Mouse (Mus musculus): ENCODE results near the gene Inka1. TPM values are rescaled to one million over a fixed set of nuclear protein-coding genes. Genes with fewer than 3 reads are reported as not detected.

The Inka1 gene
- polyA plus RNA-seq, 1 experiment from 2014 or later, result 90.4 TPM

GRCm38 (mm10) chr9:107967437-107967836 lies 18.2 kb downstream of the Inka1 start:
- Histone ChIP-seq H3K36me3 (peaks cover 40% of the 10 kb centered on the region; the same call in 1 of the 2 replicates), H3K4me2 (replicated peaks) (no peak overlapping the region), H3K27ac (replicated peaks) (no peak overlapping the region), H3K9me3 (replicated peaks) (no peaks in the 10 kb centered on the region), H3K9ac (no peak overlapping the region), H3K4me3 (replicated peaks) (no peak overlapping the region), H3K4me1 (no peaks in the 10 kb centered on the region), H3K27me3 (no peaks in the 10 kb centered on the region)
- WGBS, result 74% methylated on average over 6 of the region's 6 CpGs
- ATAC-seq (ENCODE audit: insufficient number of reproducible peaks, low FRiP score, low TSS enrichment, low read depth), result no peak

DNA sequence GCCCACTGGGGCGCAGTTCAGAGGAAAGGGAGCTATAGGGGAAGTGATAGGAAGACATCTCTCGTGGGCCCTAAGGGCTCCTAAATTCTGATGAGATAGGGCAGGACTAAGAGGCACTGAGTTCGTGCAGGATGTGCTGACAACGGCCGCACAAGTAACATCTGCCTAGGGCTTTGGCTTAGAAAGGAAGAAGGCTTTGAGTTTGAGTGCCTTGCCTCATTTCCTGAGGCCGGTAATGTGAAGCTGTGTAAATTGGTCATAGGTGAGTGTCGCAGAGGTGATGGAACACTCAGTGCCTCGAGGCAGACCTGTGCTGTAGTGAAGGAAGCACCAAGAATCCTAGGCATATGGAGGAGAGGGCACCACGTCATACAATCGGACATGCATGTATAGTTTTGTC lies 19.0 kb downstream of the Inka1 start:
- peaks cover 46% of the 10 kb centered on the region; the same call in 1 of the 2 replicates for H3K36me3 ChIP-seq
- H3K9ac ChIP-seq, result no peak overlapping the region
- 85% methylated on average over 10 of the region's 10 CpGs for WGBS

DNA sequence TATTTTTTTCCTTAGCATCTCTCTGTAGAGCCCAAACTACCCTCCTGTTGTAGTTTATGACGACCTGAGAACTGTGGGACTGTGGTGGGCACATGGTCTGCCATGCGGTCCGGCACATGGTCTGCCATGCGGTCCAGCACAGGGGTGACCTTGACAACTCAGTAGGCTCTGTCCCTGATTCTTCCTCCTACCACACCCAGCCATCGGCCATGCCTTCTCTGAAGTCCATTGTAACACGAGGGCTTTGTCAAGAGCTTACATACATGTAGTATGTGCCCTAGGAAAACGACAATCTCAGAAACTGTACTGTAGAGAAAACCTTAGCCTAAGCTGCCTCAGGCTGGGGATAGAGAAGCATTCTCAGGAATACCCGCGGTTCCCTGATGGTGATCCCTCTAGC lies 21.0 kb downstream of the Inka1 start:
- H3K36me3 ChIP-seq, result peaks cover 55% of the 10 kb centered on the region; the same call in 1 of the 2 replicates
- WGBS, result 92% methylated on average over 9 of the region's 9 CpGs

More for the DNA sequence above, 19.0 kb downstream of the Inka1 start:
- Histone ChIP-seq H3K27me3 (no peaks in the 10 kb centered on the region), H3K27ac (replicated peaks) (no peak overlapping the region), H3K4me1 (no peaks in the 10 kb centered on the region), H3K9me3 (replicated peaks) (no peaks in the 10 kb centered on the region), H3K4me3 (replicated peaks) (no peak overlapping the region), H3K4me2 (replicated peaks) (no peak overlapping the region)
- no peak for ATAC-seq (ENCODE audit: insufficient number of reproducible peaks, low FRiP score, low TSS enrichment, low read depth)

DNA sequence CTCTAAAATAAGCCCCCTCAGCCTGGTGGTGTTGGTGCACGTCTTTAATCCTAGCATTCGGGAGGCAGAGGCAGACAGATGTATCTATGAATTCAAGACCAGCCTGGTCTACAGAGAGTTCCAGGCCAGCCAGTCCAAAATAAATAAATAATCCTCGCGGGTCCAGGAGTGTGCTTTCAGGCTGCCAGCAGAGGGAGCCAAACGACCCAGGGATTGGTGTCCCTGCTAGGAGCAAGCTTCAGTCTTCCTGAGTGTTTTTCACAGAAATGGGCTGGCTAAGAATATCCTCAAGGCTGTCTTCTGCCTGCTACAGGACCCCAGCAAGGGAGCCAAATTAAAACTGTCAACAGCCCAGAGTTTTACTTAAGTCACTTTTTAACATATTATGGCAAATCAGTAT lies 22.0 kb downstream of the Inka1 start:
- H3K36me3 ChIP-seq, result peaks cover 46% of the 10 kb centered on the region
- H3K27ac ChIP-seq (replicated peaks), result no peak overlapping the region
- no peaks in the 10 kb centered on the region for H3K9me3 ChIP-seq (replicated peaks)
- H3K4me3 ChIP-seq (replicated peaks), result no peak overlapping the region
- no peaks in the 10 kb centered on the region for H3K27me3 ChIP-seq
- 15% methylated on average over 5 of the region's 5 CpGs for WGBS
- ATAC-seq (ENCODE audit: insufficient number of reproducible peaks, low FRiP score, low TSS enrichment, low read depth), result no peak; the same call in 1 of the 2 replicates
- no peaks in the 10 kb centered on the region for H3K4me1 ChIP-seq
- H3K9ac ChIP-seq, result no peak overlapping the region
- H3K4me2 ChIP-seq (replicated peaks), result no peak overlapping the region

More for the DNA sequence above, 21.0 kb downstream of the Inka1 start:
- H3K4me1 ChIP-seq, result no peaks in the 10 kb centered on the region
- H3K9ac ChIP-seq, result no peak overlapping the region
- no peak overlapping the region for H3K4me2 ChIP-seq (replicated peaks)
- no peak for ATAC-seq (ENCODE audit: insufficient number of reproducible peaks, low FRiP score, low TSS enrichment, low read depth)
- no peak overlapping the region for H3K27ac ChIP-seq (replicated peaks)
- no peak overlapping the region for H3K4me3 ChIP-seq (replicated peaks)
- no peaks in the 10 kb centered on the region for H3K9me3 ChIP-seq (replicated peaks)
- no peaks in the 10 kb centered on the region for H3K27me3 ChIP-seq

DNA sequence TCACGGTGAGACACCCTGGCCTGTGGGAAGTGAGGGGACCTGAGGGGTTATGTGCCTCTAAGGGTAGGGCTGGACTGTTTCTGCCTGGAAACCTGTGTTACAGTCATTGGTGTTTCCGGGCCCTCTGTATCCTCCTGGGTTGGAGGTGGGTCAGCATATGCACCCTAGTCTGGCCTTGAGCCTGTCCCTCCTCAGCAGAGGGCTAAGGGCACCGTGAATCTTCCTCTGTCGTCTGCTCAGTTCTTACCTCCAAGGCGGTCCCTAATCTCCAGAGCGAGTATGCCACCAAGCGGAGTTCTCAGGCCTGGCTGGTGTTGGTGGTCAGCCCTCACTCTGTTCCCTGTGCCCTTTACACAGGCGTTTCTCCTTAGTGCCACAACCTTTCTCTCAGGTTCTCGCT lies 22.8 kb downstream of the Inka1 start:
- H3K9me3 ChIP-seq (replicated peaks), result no peaks in the 10 kb centered on the region
- 92% methylated on average over 9 of the region's 9 CpGs for WGBS
- no peaks in the 10 kb centered on the region for H3K27me3 ChIP-seq
- H3K4me2 ChIP-seq (replicated peaks), result no peak overlapping the region
- H3K4me1 ChIP-seq, result no peaks in the 10 kb centered on the region
- ATAC-seq (ENCODE audit: insufficient number of reproducible peaks, low FRiP score, low TSS enrichment, low read depth), result no peak
- no peak overlapping the region for H3K9ac ChIP-seq
- H3K36me3 ChIP-seq, result peaks cover 50% of the 10 kb centered on the region
- H3K27ac ChIP-seq (replicated peaks), result no peak overlapping the region
- no peak overlapping the region for H3K4me3 ChIP-seq (replicated peaks)

DNA sequence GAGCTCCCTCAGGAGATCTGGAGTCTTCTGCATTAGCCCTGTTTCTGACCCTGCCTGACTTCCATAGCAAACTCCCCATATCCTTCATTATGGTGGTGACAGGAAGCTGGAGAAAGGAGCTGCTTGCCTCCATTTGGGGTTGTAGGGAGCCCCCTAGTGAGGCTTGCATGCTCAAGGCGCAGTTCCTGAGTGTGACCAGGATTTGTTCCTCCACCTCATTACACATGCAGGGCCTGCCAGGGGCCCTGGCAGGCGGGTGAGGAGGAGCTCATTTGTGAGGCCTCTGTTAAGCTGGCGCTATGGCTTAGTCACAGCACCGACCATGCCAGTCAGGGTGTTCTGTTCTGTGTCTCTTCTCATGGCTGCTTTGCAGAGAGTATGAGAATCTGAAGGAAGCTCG lies 23.8 kb downstream of the Inka1 start:
- no peak for ATAC-seq (ENCODE audit: insufficient number of reproducible peaks, low FRiP score, low TSS enrichment, low read depth)
- Histone ChIP-seq H3K9ac (no peak overlapping the region), H3K36me3 (peaks cover 61% of the 10 kb centered on the region)

DNA sequence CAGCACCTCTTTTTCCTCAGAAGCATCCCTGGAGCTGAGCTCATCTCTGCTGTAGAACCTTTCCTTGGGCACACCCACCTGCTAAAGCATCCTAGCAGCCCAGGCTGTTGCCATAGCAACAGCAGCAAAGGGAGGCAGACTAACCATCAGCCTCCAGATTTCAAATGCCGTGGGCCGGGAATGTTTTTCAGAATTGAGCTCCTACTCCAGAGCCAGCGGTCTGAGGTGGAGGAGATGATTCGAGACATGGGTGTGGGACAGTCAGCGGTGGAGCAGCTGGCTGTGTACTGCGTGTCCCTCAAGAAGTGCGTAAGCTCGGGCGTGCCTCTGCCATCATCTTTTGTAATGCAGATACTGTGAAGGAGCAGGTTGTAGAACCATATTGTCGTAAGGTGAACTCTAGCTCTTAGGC lies 24.3 kb downstream of the Inka1 start:
- Histone ChIP-seq H3K4me3 (replicated peaks) (no peak overlapping the region), H3K4me1 (no peaks in the 10 kb centered on the region), H3K9ac (no peak overlapping the region), H3K36me3 (peaks cover 64% of the 10 kb centered on the region), H3K27me3 (no peaks in the 10 kb centered on the region), H3K27ac (replicated peaks) (no peak overlapping the region), H3K9me3 (replicated peaks) (no peaks in the 10 kb centered on the region), H3K4me2 (replicated peaks) (no peak overlapping the region)
- no peak for ATAC-seq (ENCODE audit: insufficient number of reproducible peaks, low FRiP score, low TSS enrichment, low read depth)
- 80% methylated on average over 10 of the region's 10 CpGs for WGBS

More for the DNA sequence above, 23.8 kb downstream of the Inka1 start:
- no peak overlapping the region for H3K27ac ChIP-seq (replicated peaks)
- no peaks in the 10 kb centered on the region for H3K9me3 ChIP-seq (replicated peaks)
- no peak overlapping the region for H3K4me2 ChIP-seq (replicated peaks)
- no peaks in the 10 kb centered on the region for H3K27me3 ChIP-seq
- no peak overlapping the region for H3K4me3 ChIP-seq (replicated peaks)
- no peaks in the 10 kb centered on the region for H3K4me1 ChIP-seq
- WGBS, result 49% methylated on average over 5 of the region's 5 CpGs

- no peak for ATAC-seq (ENCODE audit: insufficient number of reproducible peaks, low FRiP score, low TSS enrichment, low read depth)
- no peak overlapping the region for H3K9ac ChIP-seq
- no peaks in the 10 kb centered on the region for H3K9me3 ChIP-seq (replicated peaks)
- H3K4me1 ChIP-seq, result no peaks in the 10 kb centered on the region
- peaks cover 66% of the 10 kb centered on the region for H3K36me3 ChIP-seq
- H3K27ac ChIP-seq (replicated peaks), result no peak overlapping the region
- WGBS, result 76% methylated on average over 4 of the region's 4 CpGs
- H3K27me3 ChIP-seq, result no peaks in the 10 kb centered on the region
- H3K4me3 ChIP-seq (replicated peaks), result no peak overlapping the region
- no peak overlapping the region for H3K4me2 ChIP-seq (replicated peaks)
Observed at GRCm38 (mm10) chr9:107960928-107961327, 24.8 kb downstream of the Inka1 start.

GRCm38 (mm10) chr9:107959896-107960295 lies 25.8 kb downstream of the Inka1 start:
- Histone ChIP-seq H3K9ac (no peak overlapping the region), H3K36me3 (peaks cover 64% of the 10 kb centered on the region), H3K4me2 (replicated peaks) (no peak overlapping the region), H3K27ac (replicated peaks) (no peak overlapping the region), H3K4me3 (replicated peaks) (no peak overlapping the region), H3K4me1 (no peaks in the 10 kb centered on the region), H3K9me3 (replicated peaks) (no peaks in the 10 kb centered on the region), H3K27me3 (no peaks in the 10 kb centered on the region)
- ATAC-seq (ENCODE audit: insufficient number of reproducible peaks, low FRiP score, low TSS enrichment, low read depth), result no peak
- WGBS, result 61% methylated on average over 6 of the region's 6 CpGs

DNA sequence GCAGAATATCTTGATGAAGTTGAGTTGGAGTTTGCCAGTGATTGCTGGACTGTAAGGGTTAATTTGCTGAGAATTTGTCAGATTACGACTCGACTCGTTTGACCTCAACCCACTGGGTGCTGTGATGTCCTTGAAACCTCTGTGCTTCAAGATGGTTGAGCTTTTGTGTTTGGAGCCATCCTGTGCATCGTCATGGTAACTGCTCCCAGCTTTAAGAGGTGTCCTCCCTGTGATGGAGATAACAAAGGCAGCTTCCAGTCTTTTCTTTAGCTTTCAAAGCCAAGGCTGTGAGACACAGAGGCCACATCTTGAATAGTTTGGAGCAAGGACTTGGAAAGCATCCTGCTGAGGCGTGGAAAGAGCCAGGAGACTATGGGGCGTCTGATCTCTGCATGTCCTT lies 28.5 kb downstream of the Inka1 start:
- no peak overlapping the region for H3K27ac ChIP-seq (replicated peaks)
- peaks cover under 1% of the 10 kb centered on the region; the same call in 1 of the 2 replicates for H3K4me1 ChIP-seq
- H3K36me3 ChIP-seq, result peaks cover 46% of the 10 kb centered on the region
- no peak overlapping the region for H3K4me3 ChIP-seq (replicated peaks)
- WGBS, result 62% methylated on average over 6 of the region's 6 CpGs
- no peaks in the 10 kb centered on the region for H3K27me3 ChIP-seq
- H3K9me3 ChIP-seq (replicated peaks), result no peaks in the 10 kb centered on the region
- H3K9ac ChIP-seq, result no peak overlapping the region
- H3K4me2 ChIP-seq (replicated peaks), result no peak overlapping the region
- no peak for ATAC-seq (ENCODE audit: insufficient number of reproducible peaks, low FRiP score, low TSS enrichment, low read depth)

GRCm38 (mm10) chr9:107955613-107956289 lies 29.9 kb downstream of the Inka1 start:
- H3K36me3 ChIP-seq, result peaks cover 34% of the 10 kb centered on the region
- H3K27ac ChIP-seq (replicated peaks), result no peak overlapping the region
- H3K4me2 ChIP-seq (replicated peaks), result no peak overlapping the region
- H3K4me3 ChIP-seq (replicated peaks), result no peak overlapping the region
- peaks cover 11% of the 10 kb centered on the region for H3K4me1 ChIP-seq
- no peak for ATAC-seq (ENCODE audit: insufficient number of reproducible peaks, low FRiP score, low TSS enrichment, low read depth)
- 72% methylated on average over 6 of the region's 6 CpGs for WGBS
- H3K27me3 ChIP-seq, result no peaks in the 10 kb centered on the region
- H3K9me3 ChIP-seq (replicated peaks), result no peaks in the 10 kb centered on the region
- no peak overlapping the region; the same call in 1 of the 2 replicates for H3K9ac ChIP-seq
